Mouse (Mus musculus) stomach, postnatal 0 days (tissue): ENCODE measurements around the gene Acly.

Experiments used
- CTCF ChIP-seq: IDR thresholded peaks from 2 replicates; pipeline ENCODE4 v1.5.1; 2016; ENCODE audit warnings: antibody characterized with exemption, low read depth, mild to moderate bottlenecking, moderate library complexity
- EP300 ChIP-seq: optimal IDR thresholded peaks from 2 replicates; pipeline ENCODE3; 2016; ENCODE audit warnings: antibody characterized with exemption

DNA sequence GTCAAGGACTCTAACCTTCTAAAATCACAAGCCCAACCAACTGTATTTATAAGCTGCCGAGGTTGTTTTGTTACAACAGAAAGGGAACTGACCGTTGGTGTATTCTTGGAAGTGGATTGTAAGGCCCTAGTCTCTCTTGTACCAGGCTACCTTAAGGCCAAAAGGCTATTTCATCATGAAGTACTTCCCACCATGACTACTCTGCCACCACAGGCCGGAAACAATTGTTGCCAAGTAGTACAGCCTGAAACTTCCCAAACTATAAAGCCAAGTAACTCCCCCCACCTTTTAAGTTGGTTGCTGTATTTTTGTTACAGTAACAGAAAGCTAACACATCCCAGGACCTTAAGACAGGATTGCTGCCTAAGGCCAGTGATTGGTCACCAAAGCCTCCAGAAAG lies 101.0 kb downstream of the Acly start:
- TF ChIP-seq CTCF (no peak), EP300 (no peak)
